Mouse (Mus musculus): ENCODE data around the gene Ap1s1. TPM values are rescaled to one million over a fixed set of nuclear protein-coding genes. Genes with fewer than 3 reads are reported as not detected.

Ap1s1 gene
- polyA plus RNA-seq, 1 experiment = 16.2 TPM

GRCm38 (mm10) chr5:137007276-137007675 is 38.7 kb downstream of the Ap1s1 start:
- H3K27me3 ChIP-seq (ENCODE audit: control insufficient read depth, insufficient read depth, low read length) = no peaks in the 10 kb centered on the region
- no peak for TF ChIP-seq POLR2A (IDR thresholded peaks at IDR 0.05; ENCODE audit: low read depth, low read length)
- no peak for TF ChIP-seq CTCF (IDR thresholded peaks at IDR 0.05; ENCODE audit: extremely low read depth, insufficient read depth, insufficient read length, insufficient replicate concordance)
- no peak for DNase-seq (ENCODE audit: low read depth in 1 of 2, low spot score in 2 of 2)
- H3K36me3 ChIP-seq (ENCODE audit: control insufficient read depth, insufficient read depth, low read length) = no peaks in the 10 kb centered on the region
- no peak overlapping the region for H3K4me3 ChIP-seq (ENCODE audit: extremely low read depth, insufficient read depth, insufficient read length)
- H3K4me1 ChIP-seq (ENCODE audit: control insufficient read depth, insufficient read depth, insufficient read length) = no peaks in the 10 kb centered on the region
- 52% methylated on average over 8 of the region's 8 CpGs for WGBS
- H3K27ac ChIP-seq (ENCODE audit: insufficient read depth, low read length) = no peak overlapping the region

- Histone ChIP-seq H3K27ac (ENCODE audit: insufficient read depth, low read length) (no peak overlapping the region), H3K36me3 (ENCODE audit: control insufficient read depth, insufficient read depth, low read length) (no peaks in the 10 kb centered on the region), H3K27me3 (ENCODE audit: control insufficient read depth, insufficient read depth, low read length) (no peaks in the 10 kb centered on the region), H3K4me3 (ENCODE audit: extremely low read depth, insufficient read depth, insufficient read length) (no peak overlapping the region), H3K4me1 (ENCODE audit: control insufficient read depth, insufficient read depth, insufficient read length) (no peaks in the 10 kb centered on the region)
- DNase-seq (ENCODE audit: low read depth in 1 of 2, low spot score in 2 of 2) = no peak
- TF ChIP-seq POLR2A (IDR thresholded peaks at IDR 0.05; ENCODE audit: low read depth, low read length) = no peak
- no peak for TF ChIP-seq CTCF (IDR thresholded peaks at IDR 0.05; ENCODE audit: extremely low read depth, insufficient read depth, insufficient read length, insufficient replicate concordance)
- 90% methylated on average over 2 of the region's 2 CpGs for WGBS
Observed at GRCm38 (mm10) chr5:137000612-137001011, 45.3 kb downstream of the Ap1s1 start.

GRCm38 (mm10) chr5:136999449-136999848 is 46.5 kb downstream of the Ap1s1 start:
- Histone ChIP-seq H3K27me3 (ENCODE audit: control insufficient read depth, insufficient read depth, low read length) (no peaks in the 10 kb centered on the region), H3K4me3 (ENCODE audit: extremely low read depth, insufficient read depth, insufficient read length) (no peak overlapping the region), H3K27ac (ENCODE audit: insufficient read depth, low read length) (no peak overlapping the region), H3K4me1 (ENCODE audit: control insufficient read depth, insufficient read depth, insufficient read length) (no peaks in the 10 kb centered on the region), H3K36me3 (ENCODE audit: control insufficient read depth, insufficient read depth, low read length) (peaks cover 3% of the 10 kb centered on the region)
- 78% methylated on average over 5 of the region's 5 CpGs for WGBS
- no peak for DNase-seq (ENCODE audit: low read depth in 1 of 2, low spot score in 2 of 2)
- TF ChIP-seq CTCF (IDR thresholded peaks at IDR 0.05; ENCODE audit: extremely low read depth, insufficient read depth, insufficient read length, insufficient replicate concordance) (no peak), POLR2A (IDR thresholded peaks at IDR 0.05; ENCODE audit: low read depth, low read length) (no peak)

GRCm38 (mm10) chr5:136989801-136990200 is 56.1 kb downstream of the Ap1s1 start:
- TF ChIP-seq CTCF (IDR thresholded peaks at IDR 0.05; ENCODE audit: extremely low read depth, insufficient read depth, insufficient read length, insufficient replicate concordance) = no peak
- Histone ChIP-seq H3K4me3 (ENCODE audit: extremely low read depth, insufficient read depth, insufficient read length) (no peak overlapping the region), H3K27me3 (ENCODE audit: control insufficient read depth, insufficient read depth, low read length) (no peaks in the 10 kb centered on the region), H3K4me1 (ENCODE audit: control insufficient read depth, insufficient read depth, insufficient read length) (peaks cover 2% of the 10 kb centered on the region; the same call in 1 of the 2 replicates), H3K36me3 (ENCODE audit: control insufficient read depth, insufficient read depth, low read length) (peaks cover 14% of the 10 kb centered on the region), H3K27ac (ENCODE audit: insufficient read depth, low read length) (no peak overlapping the region)
- 86% methylated on average over 6 of the region's 6 CpGs for WGBS
- no peak for DNase-seq (ENCODE audit: low read depth in 1 of 2, low spot score in 2 of 2)

GRCm38 (mm10) chr5:136988420-136988819 is 57.5 kb downstream of the Ap1s1 start:
- H3K4me1 ChIP-seq (ENCODE audit: control insufficient read depth, insufficient read depth, insufficient read length) = peaks cover 2% of the 10 kb centered on the region; the same call in 1 of the 2 replicates
- no peak for DNase-seq (ENCODE audit: low read depth in 1 of 2, low spot score in 2 of 2)
- peak overlapping the region; percentile 27; the same call in 1 of the 2 replicates for H3K4me3 ChIP-seq (ENCODE audit: extremely low read depth, insufficient read depth, insufficient read length)
- 55% methylated on average over 6 of the region's 7 CpGs for WGBS
- no peak for TF ChIP-seq CTCF (IDR thresholded peaks at IDR 0.05; ENCODE audit: extremely low read depth, insufficient read depth, insufficient read length, insufficient replicate concordance)
- TF ChIP-seq POLR2A (IDR thresholded peaks at IDR 0.05; ENCODE audit: low read depth, low read length) = no peak
- no peaks in the 10 kb centered on the region for H3K27me3 ChIP-seq (ENCODE audit: control insufficient read depth, insufficient read depth, low read length)
- peaks cover 12% of the 10 kb centered on the region for H3K36me3 ChIP-seq (ENCODE audit: control insufficient read depth, insufficient read depth, low read length)
- no peak overlapping the region for H3K27ac ChIP-seq (ENCODE audit: insufficient read depth, low read length)

GRCm38 (mm10) chr5:136987934-136988271 is 58.0 kb downstream of the Ap1s1 start, which contains the start of gene Znhit1:
TSS of gene Znhit1 (minus strand) at chr5:136988021.
- H3K27ac ChIP-seq (ENCODE audit: insufficient read depth, low read length) = peak within 1 kb of the TSS; percentile 58
- peak within 1 kb of the TSS; percentile 76 for H3K4me3 ChIP-seq (ENCODE audit: extremely low read depth, insufficient read depth, insufficient read length)
- H3K27me3 ChIP-seq (ENCODE audit: control insufficient read depth, insufficient read depth, low read length) = no peaks in the 10 kb centered on the region
- H3K36me3 ChIP-seq (ENCODE audit: control insufficient read depth, insufficient read depth, low read length) = peaks cover 12% of the 10 kb centered on the region
- no peak for TF ChIP-seq POLR2A (IDR thresholded peaks at IDR 0.05; ENCODE audit: low read depth, low read length)
- TF ChIP-seq CTCF (IDR thresholded peaks at IDR 0.05; ENCODE audit: extremely low read depth, insufficient read depth, insufficient read length, insufficient replicate concordance) = no peak
- 5% methylated on average over 12 of the region's 12 CpGs for WGBS
- H3K4me1 ChIP-seq (ENCODE audit: control insufficient read depth, insufficient read depth, insufficient read length) = peaks cover 2% of the 10 kb centered on the region; the same call in 1 of the 2 replicates
- DNase-seq (ENCODE audit: low read depth in 1 of 2, low spot score in 2 of 2) = no peak

- Histone ChIP-seq H3K4me3 (ENCODE audit: extremely low read depth, insufficient read depth, insufficient read length) (peak overlapping the region; percentile 76), H3K27me3 (ENCODE audit: control insufficient read depth, insufficient read depth, low read length) (no peaks in the 10 kb centered on the region), H3K27ac (ENCODE audit: insufficient read depth, low read length) (peak overlapping the region; percentile 58), H3K36me3 (ENCODE audit: control insufficient read depth, insufficient read depth, low read length) (peaks cover 12% of the 10 kb centered on the region), H3K4me1 (ENCODE audit: control insufficient read depth, insufficient read depth, insufficient read length) (peaks cover 2% of the 10 kb centered on the region; the same call in 1 of the 2 replicates)
- WGBS = under 1% methylated on average over 67 of the region's 67 CpGs
- TF ChIP-seq POLR2A (IDR thresholded peaks at IDR 0.05; ENCODE audit: low read depth, low read length) (no peak), CTCF (IDR thresholded peaks at IDR 0.05; ENCODE audit: extremely low read depth, insufficient read depth, insufficient read length, insufficient replicate concordance) (no peak)
- peak in 1 of 2 experiments; percentile 56 for DNase-seq (ENCODE audit: low read depth in 1 of 2, low spot score in 2 of 2)
Observed at GRCm38 (mm10) chr5:136987138-136987933, 58.6 kb downstream of the Ap1s1 start.

Data from spleen, adult 2 months (tissue).